Mouse (Mus musculus): Measurements from ENCODE around the gene Rbl1. TPM values are rescaled to one million over a fixed set of nuclear protein-coding genes. Genes with fewer than 3 reads are reported as not detected.

Gene Rbl1
- total RNA-seq, 2 experiments from 2014 or later, result 5.7 to 5.9 TPM

GRCm38 (mm10) chr2:157133769-157134478 lies 70.4 kb downstream of the Rbl1 start:
- DNase-seq, result no peak

GRCm38 (mm10) chr2:157132686-157133540 lies 71.4 kb downstream of the Rbl1 start:
- no peak for DNase-seq

DNA sequence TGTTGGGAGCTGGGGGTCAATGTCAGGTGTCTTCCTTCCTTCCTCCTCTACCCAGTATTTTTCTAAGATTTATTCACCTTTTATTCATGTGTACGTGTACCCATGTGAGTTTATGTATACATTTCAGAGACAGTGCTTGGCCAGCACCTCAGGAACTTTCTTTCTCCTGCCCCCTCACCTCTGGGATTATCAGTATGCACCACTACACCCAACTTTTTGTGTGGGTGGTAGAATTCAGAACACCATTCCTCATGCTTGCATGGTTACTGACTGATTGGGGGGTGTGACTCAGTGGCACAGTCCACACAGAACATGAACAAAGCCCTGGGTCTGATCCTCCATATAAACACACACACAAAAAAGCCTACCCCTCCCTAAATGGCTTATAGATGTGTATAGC lies 72.2 kb downstream of the Rbl1 start:
- DNase-seq, result no peak

DNA sequence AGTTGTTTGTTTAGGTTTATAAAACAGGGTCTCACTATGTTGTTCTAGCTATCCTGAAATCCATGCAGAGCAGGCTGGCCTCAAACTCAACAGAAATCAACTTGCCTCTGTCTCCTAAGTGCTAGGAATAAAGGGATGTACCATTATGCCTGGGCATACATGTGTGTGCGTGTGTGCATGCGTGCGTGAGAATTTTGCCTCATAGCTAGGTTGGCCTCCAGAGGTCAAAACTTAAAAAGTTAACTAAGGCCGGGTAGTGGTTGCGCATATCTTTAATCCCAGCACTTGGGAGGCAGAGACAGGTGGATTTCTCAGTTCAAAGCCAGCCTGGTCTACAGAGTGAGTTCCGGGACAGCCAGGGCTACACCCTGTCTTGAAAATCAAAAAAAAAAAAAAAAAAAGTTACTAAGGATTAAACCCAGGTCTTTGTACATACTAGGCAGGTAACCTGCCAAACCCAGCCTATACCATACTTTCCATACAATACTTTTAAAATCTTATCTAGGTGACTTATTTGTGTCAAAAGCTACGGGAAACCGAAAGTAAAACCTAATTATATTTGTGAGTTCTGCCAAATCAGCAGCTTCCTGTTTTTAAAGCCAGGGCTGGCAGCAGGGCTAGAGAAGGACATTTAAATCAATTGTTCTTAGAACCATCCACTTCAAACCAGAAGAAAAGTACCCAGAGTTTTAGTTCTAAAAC lies 73.4 kb downstream of the Rbl1 start:
- DNase-seq, result peak in 1 of 2 experiments; percentile 34

DNA sequence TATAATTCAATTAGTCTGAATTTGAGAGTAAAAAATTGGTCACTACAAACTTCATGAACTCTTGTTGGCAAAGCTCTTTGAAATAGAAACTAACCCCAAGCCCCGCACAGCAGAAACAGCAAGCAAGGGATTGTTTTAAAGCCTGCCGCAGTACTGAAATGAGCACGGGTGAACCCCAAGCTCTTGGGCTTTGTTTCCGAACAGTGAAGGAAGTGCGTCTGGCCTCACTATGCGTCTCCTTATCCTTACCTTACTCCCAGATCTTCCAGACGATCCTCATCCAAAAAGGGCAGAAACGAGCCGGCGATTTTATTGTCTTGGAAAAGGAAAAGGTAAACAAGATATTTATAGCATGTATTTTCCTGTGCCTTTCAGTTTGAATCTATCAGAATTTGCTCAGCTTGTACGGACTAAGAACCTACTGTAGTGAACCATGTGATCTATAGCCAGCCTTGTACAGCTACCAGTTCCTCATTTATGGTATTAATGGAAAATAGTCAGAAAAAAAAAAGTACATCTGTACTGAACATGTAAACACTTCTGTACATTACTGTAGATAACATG lies 74.7 kb downstream of the Rbl1 start:
- DNase-seq, result no peak

GRCm38 (mm10) chr2:157129096-157129495 lies 75.2 kb downstream of the Rbl1 start:
- DNase-seq, result no peak

DNA sequence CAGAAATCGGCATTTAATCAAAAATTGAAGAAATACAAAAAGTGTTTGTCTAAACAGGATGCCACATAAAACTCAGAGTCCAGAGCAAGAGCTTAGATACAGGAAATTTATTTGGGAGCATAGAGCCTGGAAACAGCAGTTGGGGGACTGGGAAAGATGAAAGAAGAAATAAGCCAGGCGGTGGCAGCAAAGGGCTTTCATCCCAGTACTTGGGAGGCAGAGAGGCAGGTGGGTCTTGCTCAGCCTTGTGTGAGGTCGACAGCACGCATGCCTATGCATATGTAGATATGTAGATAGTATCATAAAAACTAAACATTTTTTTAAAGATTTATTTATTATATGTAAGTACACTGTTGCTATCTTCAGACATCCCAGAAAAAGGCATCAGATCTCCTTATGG lies 76.3 kb downstream of the Rbl1 start:
- peak in 1 of 2 experiments; percentile 12 for DNase-seq

GRCm38 (mm10) chr2:157127370-157127769 lies 77.0 kb downstream of the Rbl1 start:
- DNase-seq, result no peak

- no peak for DNase-seq
These were observed 79.1 kb downstream of the Rbl1 start for GRCm38 (mm10) chr2:157125246-157125645.

- no peak for DNase-seq
These were observed 82.6 kb downstream of the Rbl1 start for GRCm38 (mm10) chr2:157121766-157122165.

- DNase-seq, result no peak
These were observed 85.3 kb downstream of the Rbl1 start for GRCm38 (mm10) chr2:157119075-157119474.

GRCm38 (mm10) chr2:157118556-157118955 lies 85.8 kb downstream of the Rbl1 start:
- DNase-seq, result no peak

GRCm38 (mm10) chr2:157116964-157117363 lies 87.4 kb downstream of the Rbl1 start:
- DNase-seq, result no peak

DNA sequence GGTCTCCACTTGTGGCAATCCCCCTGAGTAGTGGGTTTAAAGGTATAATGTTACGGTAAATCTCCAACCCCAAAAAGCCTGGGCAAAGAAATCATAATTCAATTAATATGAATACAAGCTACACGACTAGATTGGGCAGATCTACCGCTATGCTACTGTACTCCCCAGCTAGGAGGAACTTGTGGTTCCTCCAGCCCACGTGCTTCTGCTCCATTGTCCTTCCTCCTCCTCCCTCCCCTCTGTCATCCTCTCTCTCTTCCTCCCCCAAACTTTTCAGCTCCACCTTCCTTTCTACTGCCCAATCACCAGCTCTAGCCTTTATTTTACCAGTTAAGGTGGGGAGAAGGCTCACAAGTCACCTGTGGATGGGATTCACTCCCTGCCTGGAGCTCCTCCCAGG lies 96.1 kb downstream of the Rbl1 start:
- DNase-seq, result no peak

- DNase-seq, result no peak
These were observed 99.9 kb downstream of the Rbl1 start for GRCm38 (mm10) chr2:157104454-157104853.

- no peak for DNase-seq
These were observed 102.1 kb downstream of the Rbl1 start for GRCm38 (mm10) chr2:157102256-157102655.

DNA sequence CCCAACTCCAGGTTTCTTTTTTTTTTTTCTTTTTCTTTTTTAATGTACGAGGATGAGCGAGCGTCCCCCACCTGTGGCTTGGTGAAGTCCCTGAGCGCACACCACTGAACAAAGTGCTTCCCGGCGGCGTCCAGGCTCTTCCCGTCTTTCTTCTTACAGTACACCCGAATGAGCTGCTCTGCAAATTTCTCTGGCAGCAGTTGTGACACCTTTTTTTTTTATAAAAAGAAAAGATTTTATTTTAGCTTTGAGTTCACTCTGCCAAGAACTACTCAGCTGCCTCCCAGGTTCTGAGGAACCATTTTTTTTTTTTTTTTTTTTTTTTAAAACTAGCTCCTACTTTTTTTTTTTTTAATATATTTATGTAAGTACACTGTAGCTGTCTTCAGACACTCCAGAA lies 102.7 kb downstream of the Rbl1 start:
- no peak for DNase-seq

GRCm38 (mm10) chr2:157100319-157100605 lies 104.1 kb downstream of the Rbl1 start:
- DNase-seq, result no peak

GRCm38 (mm10) chr2:157099532-157100318 lies 104.6 kb downstream of the Rbl1 start:
- DNase-seq, result no peak

All from adrenal gland, postnatal 36 days (tissue).